Mouse (Mus musculus) thymus, adult 18-20 months (tissue): Measurements from ENCODE around the gene Rabl2.

Source experiments
- DNase-seq, 2 experiments: peaks; one replicate each; pipeline ENCODE4 v3.0.0; 2022; ENCODE audit warnings: mixed read lengths in 2 of 2

Gene Rabl2

DNA sequence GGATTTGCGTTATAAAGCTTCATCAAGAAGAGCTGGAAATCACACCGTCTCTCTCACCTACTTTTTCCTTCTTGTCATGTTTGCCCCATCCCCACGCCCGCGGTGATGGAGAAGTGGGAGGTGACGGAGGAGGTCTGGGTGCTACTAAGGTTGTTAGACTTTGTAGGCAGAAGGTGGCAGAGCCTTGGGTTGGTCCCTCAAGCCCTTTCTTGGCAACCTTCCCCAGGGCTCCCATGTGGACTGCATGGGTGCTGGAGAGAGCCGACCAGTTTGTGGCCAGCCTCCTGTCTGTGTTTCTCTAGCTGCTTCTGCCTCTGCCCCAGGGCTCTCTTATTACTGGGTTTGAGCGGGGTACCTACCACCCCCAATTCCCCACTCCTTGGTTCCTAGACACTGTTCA, 41.2 kb downstream of the Rabl2 start:
- DNase-seq: no peak

DNA sequence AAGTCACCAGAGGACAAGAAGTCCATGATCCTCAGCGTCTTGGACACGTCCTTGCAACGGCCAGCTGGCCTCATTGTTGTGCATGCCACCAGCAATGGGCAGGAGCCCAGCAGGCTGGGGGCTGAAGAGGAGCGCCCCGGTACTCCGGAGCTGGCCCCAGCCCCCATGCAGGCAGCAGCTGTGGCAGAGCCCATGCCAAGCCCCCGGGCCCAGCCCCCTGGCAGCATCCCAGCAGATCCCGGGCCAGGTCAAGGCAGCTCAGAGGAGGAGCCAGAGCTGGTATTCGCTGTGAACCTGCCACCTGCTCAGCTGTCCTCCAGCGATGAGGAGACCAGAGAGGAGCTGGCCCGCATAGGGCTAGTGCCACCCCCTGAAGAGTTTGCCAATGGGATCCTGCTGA, 42.9 kb downstream of the Rabl2 start:
- no peak for DNase-seq

DNA sequence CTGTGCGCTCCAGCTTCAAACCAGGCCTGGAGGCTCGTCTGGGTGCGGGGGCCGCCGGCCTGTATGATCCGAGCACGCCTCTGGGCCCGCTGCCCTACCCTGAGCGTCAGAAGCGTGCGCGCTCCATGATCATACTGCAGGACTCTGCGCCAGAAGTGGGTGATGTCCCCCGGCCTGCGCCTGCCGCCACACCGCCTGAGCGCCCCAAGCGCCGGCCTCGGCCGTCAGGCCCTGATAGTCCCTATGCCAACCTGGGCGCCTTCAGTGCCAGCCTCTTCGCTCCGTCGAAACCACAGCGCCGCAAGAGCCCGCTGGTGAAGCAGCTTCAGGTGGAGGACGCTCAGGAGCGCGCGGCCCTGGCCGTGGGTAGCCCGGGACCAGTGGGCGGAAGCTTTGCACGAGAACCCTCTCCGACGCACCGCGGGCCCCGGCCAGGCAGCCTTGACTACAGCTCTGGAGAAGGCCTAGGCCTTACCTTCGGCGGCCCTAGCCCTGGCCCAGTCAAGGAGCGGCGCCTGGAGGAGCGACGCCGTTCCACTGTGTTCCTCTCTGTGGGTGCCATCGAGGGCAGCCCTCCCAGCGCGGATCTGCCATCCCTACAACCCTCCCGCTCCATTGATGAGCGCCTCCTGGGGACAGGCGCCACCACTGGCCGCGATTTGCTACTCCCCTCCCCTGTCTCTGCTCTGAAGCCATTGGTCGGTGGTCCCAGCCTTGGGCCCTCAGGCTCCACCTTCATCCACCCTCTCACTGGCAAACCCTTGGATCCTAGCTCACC, 43.7 kb downstream of the Rabl2 start:
- DNase-seq: no peak

DNA sequence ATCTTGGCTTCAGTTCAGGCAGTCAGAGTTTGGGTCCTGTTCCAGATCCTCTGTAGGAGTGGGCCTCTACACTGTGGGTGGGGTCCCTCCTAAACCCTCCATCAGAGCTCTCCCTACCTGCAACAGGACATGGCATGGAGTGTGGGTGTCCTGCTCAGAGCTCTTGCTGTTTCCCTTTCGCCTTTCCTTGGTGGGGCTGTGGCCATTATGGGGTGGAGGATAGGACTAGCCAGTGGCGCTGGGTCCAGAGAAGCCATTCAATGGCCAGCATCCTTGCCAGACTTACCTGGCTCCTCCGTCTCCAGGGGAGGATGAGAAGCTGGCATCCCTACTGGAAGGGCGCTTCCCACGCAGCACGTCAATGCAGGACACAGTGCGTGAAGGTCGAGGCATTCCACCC, 44.4 kb downstream of the Rabl2 start:
- DNase-seq: no peak

DNA sequence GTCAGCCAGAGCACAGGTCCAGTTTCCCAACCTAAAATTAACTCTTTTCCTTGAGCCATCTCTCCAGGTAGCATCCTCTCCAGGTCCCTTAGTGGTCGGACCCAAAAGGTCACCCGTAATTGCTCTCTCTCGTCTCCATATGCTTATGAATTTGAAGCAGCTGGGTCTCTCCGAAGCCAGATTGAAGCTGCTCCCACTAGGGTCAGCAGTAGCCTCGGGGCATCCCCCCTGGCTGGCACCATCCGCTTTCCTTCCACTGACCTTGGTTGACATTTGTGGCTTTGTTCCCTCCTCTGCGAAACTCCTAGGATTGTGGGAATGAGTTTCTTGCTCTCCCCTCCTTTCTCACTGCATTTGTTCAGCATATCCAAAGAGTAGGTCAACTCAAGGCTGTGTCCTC, 47.6 kb downstream of the Rabl2 start:
- DNase-seq: no peak

DNA sequence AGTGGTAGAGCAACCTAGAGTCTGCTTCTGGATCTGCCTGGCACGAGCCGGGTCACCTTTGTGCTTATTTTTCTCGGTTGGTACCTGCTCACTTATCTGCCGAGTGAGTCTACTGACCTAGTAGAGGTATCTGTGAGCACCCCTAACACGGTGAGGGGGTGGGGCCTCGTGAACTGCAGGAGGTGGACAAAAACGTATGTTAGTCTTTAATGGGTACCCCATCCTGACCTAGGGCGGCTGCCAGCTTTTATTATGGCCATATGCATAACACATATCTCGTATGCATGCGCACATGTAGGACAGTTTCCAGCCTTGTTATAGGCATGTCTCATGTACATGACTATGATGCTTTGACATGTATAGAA, 57.9 kb downstream of the Rabl2 start:
- no peak for DNase-seq

DNA sequence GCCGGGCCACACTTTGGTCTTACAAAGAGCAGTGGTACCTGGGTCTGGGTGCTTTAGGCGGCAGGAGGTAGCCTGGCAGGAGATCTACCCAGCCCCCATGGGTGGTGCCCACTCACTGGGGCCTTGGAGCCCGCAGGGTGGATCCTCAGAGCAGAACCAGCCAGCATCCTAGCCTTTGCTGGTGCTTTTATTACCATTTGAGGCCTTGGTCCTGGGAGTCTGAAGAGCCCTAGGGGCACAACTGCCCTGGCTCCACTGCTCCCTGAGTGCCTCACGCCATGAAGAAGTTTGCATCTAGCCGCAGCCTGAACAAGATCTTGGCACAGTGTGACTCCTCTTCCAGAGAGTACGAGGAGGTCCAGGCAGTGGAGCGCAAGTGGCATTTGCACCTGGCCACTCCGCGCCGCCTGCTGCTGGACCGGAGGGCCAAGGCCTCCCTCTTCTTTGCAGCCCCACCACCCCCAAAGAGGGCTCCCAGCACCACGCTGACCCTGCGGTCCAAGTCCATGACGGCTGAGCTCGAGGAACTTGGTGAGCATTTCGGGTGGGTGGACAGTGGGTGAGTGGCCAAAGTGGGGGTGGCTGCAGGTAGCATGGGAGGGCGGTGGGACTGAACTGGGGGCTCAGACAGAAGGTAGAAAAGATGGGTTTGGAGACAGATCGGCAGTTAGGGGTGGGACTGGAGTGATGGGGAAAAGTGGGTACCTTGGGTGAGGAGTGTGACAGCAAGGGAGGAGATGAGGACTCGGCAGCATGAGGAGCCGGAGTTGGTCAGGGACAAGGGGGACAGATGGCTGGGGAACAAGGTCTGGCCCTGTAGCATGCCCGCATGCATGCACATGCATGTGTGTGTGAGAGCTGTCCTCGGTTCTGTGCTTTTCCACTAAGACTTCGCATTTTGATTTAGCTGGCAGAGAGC, 58.5 kb downstream of the Rabl2 start:
- DNase-seq: no peak
